Mouse (Mus musculus) stomach, postnatal 0 days (tissue): ENCODE data around the gene Bax. TPM values are rescaled to one million over a fixed set of nuclear protein-coding genes. Genes with fewer than 3 reads are reported as not detected.

Source experiments
- ATAC-seq: fragments of 200-750 bp; cut with Nextera tagmentation; 2 replicates; pipeline ENCODE4 v1.8.0; 2017; ENCODE audit not compliant: low FRiP score, low TSS enrichment
- DNase-seq: peaks from one replicate; pipeline ENCODE4 v3.0.0-alpha.2; 2016; ENCODE audit warnings: low spot score
- H3K27ac ChIP-seq: fragments of 300-500 bp; sonication (generic); replicated peaks from 2 replicates; pipeline ENCODE4 v1.5.1; 2014; ENCODE audit warnings: mild to moderate bottlenecking, control low read depth
- H3K27me3 ChIP-seq: fragments of 300-500 bp; sonication (generic); 2 replicates; pipeline ENCODE4 v1.6.1; 2014; ENCODE audit warnings: low read length; ENCODE audit not compliant: control insufficient read depth, insufficient read depth
- H3K36me3 ChIP-seq: fragments of 300-500 bp; sonication (generic); 2 replicates; pipeline ENCODE4 v1.6.1; 2014; ENCODE audit warnings: low read length, mixed read lengths; ENCODE audit not compliant: control insufficient read depth, insufficient read depth
- H3K4me1 ChIP-seq: fragments of 300-500 bp; sonication (generic); replicated peaks from 2 replicates; pipeline ENCODE4 v1.6.1; 2014; ENCODE audit warnings: antibody characterized with exemption; ENCODE audit not compliant: control insufficient read depth, insufficient read depth
- H3K4me2 ChIP-seq: fragments of 300-500 bp; sonication (generic); replicated peaks from 2 replicates; pipeline ENCODE4 v1.6.1; 2014; ENCODE audit warnings: low read depth, mild to moderate bottlenecking, control low read depth, moderate library complexity
- H3K4me3 ChIP-seq: fragments of 300-500 bp; sonication (generic); 2 replicates; pipeline ENCODE4 v1.5.1; 2014; ENCODE audit warnings: low read depth, low read length, control low read depth
- H3K9ac ChIP-seq: fragments of 300-500 bp; sonication (generic); 2 replicates; pipeline ENCODE4 v1.6.1; 2014; ENCODE audit warnings: mild to moderate bottlenecking, low read length, control low read depth, mixed read lengths
- H3K9me3 ChIP-seq: fragments of 300-500 bp; sonication (generic); 2 replicates; pipeline ENCODE4 v1.6.1; 2016; ENCODE audit warnings: low read length; ENCODE audit not compliant: control insufficient read depth
- CTCF ChIP-seq: IDR thresholded peaks from 2 replicates; pipeline ENCODE4 v1.5.1; 2016; ENCODE audit warnings: antibody characterized with exemption, low read depth, mild to moderate bottlenecking, moderate library complexity
- EP300 ChIP-seq: optimal IDR thresholded peaks from 2 replicates; pipeline ENCODE3; 2016; ENCODE audit warnings: antibody characterized with exemption
- WGBS: fragments of 180-500 bp; shearing (Covaris S2); extraction: QIAGEN DNeasy Blood & Tissue Kit; methylation state at CpG from one replicate; pipeline ENCODE4 v1.1.7; 2014; 5-methylcytosine and 5-hydroxymethylcytosine counted together
- polyA plus RNA-seq: library from polyadenylated mRNA; unstranded; fragments of >200 nt; fragmentation: Nextera tagmentation; extraction: Ambion mirVana; gene quantifications from 2 replicates; pipeline ENCODE4 v1.2.1, GENCODE M21; 2015

Gene Bax
- polyA plus RNA-seq, 1 experiment from 2014 or later = 119 TPM

DNA sequence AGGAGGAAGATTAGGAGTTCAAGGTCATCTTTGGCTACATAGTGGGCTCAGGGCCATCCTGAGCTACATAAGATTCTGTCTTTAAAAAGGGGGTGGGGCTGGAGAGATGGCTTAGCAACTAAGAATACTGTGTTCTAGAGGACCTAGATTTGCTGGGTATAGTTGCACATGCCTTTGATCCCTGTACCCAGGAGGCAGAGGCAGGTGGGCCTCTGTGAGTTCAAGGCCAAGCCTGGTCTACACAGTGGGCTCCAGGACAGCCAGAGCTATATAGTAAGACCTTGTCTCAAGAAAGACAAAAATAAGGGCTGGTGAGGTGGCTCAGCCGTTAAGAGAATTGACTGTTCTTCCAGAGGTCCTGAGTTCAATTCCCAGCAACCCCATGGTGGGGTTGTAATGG lies 16.7 kb downstream of the Bax start:
- 78% methylated on average over 1 of the region's 1 CpGs for WGBS
- H3K4me3 ChIP-seq = no peak overlapping the region
- H3K4me2 ChIP-seq = no peak overlapping the region
- H3K9ac ChIP-seq = no peak overlapping the region
- H3K27me3 ChIP-seq = no peaks in the 10 kb centered on the region
- TF ChIP-seq EP300 = no peak
- no peak for TF ChIP-seq CTCF
- peaks cover 18% of the 10 kb centered on the region for H3K36me3 ChIP-seq
- no peak for DNase-seq
- H3K4me1 ChIP-seq = no peaks in the 10 kb centered on the region
- H3K9me3 ChIP-seq = no peaks in the 10 kb centered on the region
- H3K27ac ChIP-seq = no peak overlapping the region
- ATAC-seq = no peak

DNA sequence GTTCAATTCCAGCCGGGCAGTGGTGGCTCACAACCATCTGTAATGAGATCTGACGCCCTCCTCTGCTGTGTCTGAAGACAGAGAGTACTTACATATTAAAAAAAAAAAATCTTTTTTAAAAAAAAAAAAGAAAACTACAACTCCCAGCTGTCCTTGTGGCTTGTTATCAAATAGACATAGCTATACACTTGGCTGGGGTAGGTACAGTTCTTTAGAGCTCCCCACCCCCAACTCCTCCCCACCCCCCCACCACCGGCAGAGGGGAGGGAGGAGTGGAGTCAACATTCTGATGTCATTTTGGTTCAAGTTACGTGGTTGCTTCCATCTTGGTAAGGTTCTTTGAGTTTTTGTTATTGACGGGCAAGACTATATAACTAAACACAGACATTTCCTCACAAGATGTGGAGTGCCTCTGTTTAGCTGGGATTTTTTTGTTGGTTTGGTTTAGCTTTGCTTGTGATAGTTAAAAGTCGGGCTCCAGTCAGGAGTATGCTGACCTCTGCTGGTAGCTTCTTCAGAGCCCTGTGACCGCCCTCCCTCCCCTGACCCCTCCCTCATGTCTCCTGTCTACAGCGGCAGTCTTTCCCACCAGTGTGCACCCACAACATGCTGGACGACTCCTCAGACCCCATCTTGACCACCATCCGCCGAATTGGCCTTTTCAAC lies 19.2 kb downstream of the Bax start:
- Histone ChIP-seq H3K27me3 (no peaks in the 10 kb centered on the region), H3K36me3 (peaks cover 15% of the 10 kb centered on the region), H3K27ac (no peak overlapping the region), H3K9ac (no peak overlapping the region), H3K4me3 (no peak overlapping the region), H3K9me3 (no peaks in the 10 kb centered on the region), H3K4me2 (no peak overlapping the region), H3K4me1 (no peaks in the 10 kb centered on the region)
- peak; percentile 17; the same call in 1 of the 2 replicates for ATAC-seq
- DNase-seq = peak; percentile 63
- WGBS = 40% methylated on average over 11 of the region's 11 CpGs
- TF ChIP-seq CTCF (peak; percentile 74), EP300 (no peak)

GRCm38 (mm10) chr7:45446589-45446988 lies 20.1 kb downstream of the Bax start:
- no peak overlapping the region for H3K9ac ChIP-seq

DNA sequence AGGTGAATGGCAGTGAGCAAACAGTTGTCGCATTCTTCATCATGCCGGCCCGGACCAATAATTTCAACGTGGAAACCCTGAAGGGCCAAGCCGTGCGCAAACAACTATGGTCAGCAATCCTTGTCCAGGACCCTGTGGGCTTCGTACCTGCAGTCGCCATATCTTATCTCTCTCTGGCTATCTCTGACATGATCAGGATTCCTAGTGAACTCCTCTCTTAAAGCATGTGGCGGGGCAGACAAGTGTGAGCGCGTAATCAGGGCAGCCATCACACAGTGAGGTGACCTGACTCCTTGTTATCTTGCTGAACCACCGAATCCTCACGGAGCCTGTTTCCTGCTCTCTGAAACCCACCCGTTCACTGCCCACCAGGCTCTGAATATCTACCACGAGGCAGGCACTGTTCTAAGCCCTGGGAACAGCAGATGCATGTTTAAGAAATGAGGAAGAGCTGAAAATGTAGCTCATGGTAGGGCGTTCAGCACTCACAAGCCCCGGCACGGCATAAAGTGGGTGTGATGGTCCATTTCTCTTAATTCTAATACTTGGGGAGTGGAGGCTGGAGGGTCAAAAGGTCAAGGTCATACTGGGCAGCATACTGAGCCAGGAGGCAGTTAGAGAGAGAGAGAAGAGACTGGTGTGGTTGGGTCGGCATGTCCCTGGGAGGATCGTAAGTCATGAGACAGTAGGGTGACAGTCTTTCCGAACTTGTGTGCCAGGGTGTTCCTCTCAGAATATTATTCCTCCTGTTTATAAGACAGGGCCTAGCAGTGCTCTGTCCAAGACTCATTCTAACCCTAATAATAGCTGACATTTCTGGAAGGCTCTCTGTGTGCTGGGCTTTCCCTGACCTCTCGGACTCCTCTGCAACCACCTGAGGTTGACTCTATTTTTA lies 22.9 kb downstream of the Bax start:
- WGBS = 79% methylated on average over 22 of the region's 22 CpGs
- Histone ChIP-seq H3K9me3 (no peaks in the 10 kb centered on the region), H3K27ac (no peak overlapping the region), H3K9ac (no peak overlapping the region), H3K4me2 (no peak overlapping the region), H3K27me3 (no peaks in the 10 kb centered on the region), H3K4me1 (no peaks in the 10 kb centered on the region), H3K4me3 (no peak overlapping the region), H3K36me3 (peaks cover 12% of the 10 kb centered on the region)
- no peak for DNase-seq
- ATAC-seq = no peak
- TF ChIP-seq CTCF (no peak), EP300 (no peak)

More at GRCm38 (mm10) chr7:45446589-45446988, 20.1 kb downstream of the Bax start:
- Histone ChIP-seq H3K27me3 (no peaks in the 10 kb centered on the region), H3K9me3 (no peaks in the 10 kb centered on the region), H3K4me2 (no peak overlapping the region), H3K27ac (no peak overlapping the region), H3K4me1 (no peaks in the 10 kb centered on the region), H3K36me3 (peaks cover 12% of the 10 kb centered on the region), H3K4me3 (no peak overlapping the region)
- DNase-seq (no peak), ATAC-seq (no peak)
- TF ChIP-seq EP300 (no peak), CTCF (no peak)

GRCm38 (mm10) chr7:45437521-45438276 lies 29.0 kb downstream of the Bax start, which contains the start of gene Ruvbl2:
Gene Ruvbl2 (minus strand): TSS chr7:45438096.
- no peaks in the 10 kb centered on the region for H3K9me3 ChIP-seq
- peak within 1 kb of the TSS; percentile 29 for H3K4me2 ChIP-seq
- DNase-seq (peak; percentile 70), ATAC-seq (no peak)
- H3K4me3 ChIP-seq = 0 out of 2 replicates have a peak within 1 kb of the TSS, but pooled peaks have one; percentile 6
- 23% methylated on average over 19 of the region's 19 CpGs for WGBS
- TF ChIP-seq CTCF (peak; percentile 66), EP300 (no peak)
- H3K9ac ChIP-seq = 0 out of 2 replicates have a peak within 1 kb of the TSS, but pooled peaks have one; percentile 38
- H3K4me1 ChIP-seq = peaks cover 9% of the 10 kb centered on the region
- 0 out of 2 replicates have a peak, but pooled peaks cover 3% of the 10 kb centered on the region for H3K36me3 ChIP-seq
- H3K27ac ChIP-seq = no peak within 1 kb of the TSS
- no peaks in the 10 kb centered on the region for H3K27me3 ChIP-seq
